16 mouse cellular contexts compared by ENCODE assay signal in genomic region chr14:27070128-27070527, GRCm38 (mm10). TPM values are rescaled to one million over a fixed set of nuclear protein-coding genes. Genes with fewer than 3 reads are reported as not detected.
DNase-seq lines count a peak whose midpoint lies in the region; ATAC-seq and TF ChIP-seq lines count a peak whose summit lies in the region.
"Had no signal": no experiment of that assay in that cellular context is flagged by ENCODE, and none has a peak within 500 bp of the region (broad histone marks: within the 10 kb centered on the region; RNA-seq: fewer than 3 reads in every experiment).

No protein-coding gene starts in this region.

- no peak overlapping the region for H3K4me2 ChIP-seq in heart, embryonic 15.5 days
- H3K4me2 ChIP-seq: forebrain, embryonic 15.5 days had no signal

- peaks cover 63% of the 10 kb centered on the region for H3K4me1 ChIP-seq in heart, embryonic 15.5 days (replicated peaks)
- H3K4me1 ChIP-seq in ES-E14 (ENCODE audit: control insufficient read depth in 2 of 2, insufficient read depth in 2 of 2, low read length in 2 of 2, poor library complexity in 1 of 2), result peaks cover 19 to 45% of the 10 kb centered on the region in 2 experiments
- H3K4me1 ChIP-seq in limb, embryonic 10.5 days, result peaks cover 100% of the 10 kb centered on the region

- H3K27ac ChIP-seq in heart, embryonic 15.5 days, result peak overlapping the region; percentile 18; the same call in 1 of the 2 replicates
- H3K27ac ChIP-seq in ES-E14 (ENCODE audit: insufficient read depth, low read depth, low read length, poor library complexity, severe bottlenecking), result peak overlapping the region; percentile 58
- H3K27ac ChIP-seq in limb, embryonic 10.5 days, result peak overlapping the region; percentile 94
- H3K27ac ChIP-seq: forebrain, embryonic 15.5 days; liver, embryonic 14.5 days; neural tube, embryonic 15.5 days had no signal

- ATAC-seq in heart, embryonic 15.5 days (replicated peaks; ENCODE audit: insufficient number of reproducible peaks, insufficient read depth, low FRiP score, low read depth), result no peak
- ATAC-seq: forebrain, embryonic 15.5 days had no signal

- H3K9ac ChIP-seq in heart, embryonic 15.5 days, result no peak overlapping the region
- H3K9ac ChIP-seq in ES-E14 (ENCODE audit: insufficient read depth, low read depth, low read length, poor library complexity, severe bottlenecking), result no peak overlapping the region; the same call in 1 of the 2 replicates
- H3K9ac ChIP-seq: forebrain, embryonic 15.5 days; liver, embryonic 14.5 days; neural tube, embryonic 15.5 days had no signal

- no peak overlapping the region for H3K4me3 ChIP-seq in heart, embryonic 15.5 days
- no peak overlapping the region for H3K4me3 ChIP-seq in ES-E14 (ENCODE audit: insufficient read depth in 1 of 2, low read depth in 1 of 2, low read length in 2 of 2, poor library complexity in 1 of 2, severe bottlenecking in 1 of 2)
- peak overlapping the region; percentile 29 for H3K4me3 ChIP-seq in limb, embryonic 10.5 days
- H3K4me3 ChIP-seq: forebrain, embryonic 15.5 days; neural tube, embryonic 15.5 days had no signal

- in situ Hi-C loops in ES-E14 (cut with MboI; ENCODE audit: low sequenced_read_pairs in 2 of 2, unreplicated experiment in 2 of 2), result no loop called here

- no peaks in the 10 kb centered on the region for H3K27me3 ChIP-seq in heart, embryonic 15.5 days
- no peaks in the 10 kb centered on the region for H3K27me3 ChIP-seq in limb, embryonic 10.5 days (ENCODE audit: low read depth, poor library complexity, severe bottlenecking)
- H3K27me3 ChIP-seq: CH12.LX; forebrain, embryonic 15.5 days; neural tube, embryonic 15.5 days had no signal

- no peaks in the 10 kb centered on the region for H3K9me3 ChIP-seq in heart, embryonic 15.5 days (replicated peaks)
- no peaks in the 10 kb centered on the region for H3K9me3 ChIP-seq in ES-E14 (ENCODE audit: control insufficient read depth, insufficient read depth, low read depth, low read length)
- no peaks in the 10 kb centered on the region for H3K9me3 ChIP-seq in limb, embryonic 10.5 days (replicated peaks)
- H3K9me3 ChIP-seq: forebrain, embryonic 15.5 days; neural tube, embryonic 15.5 days had no signal

- 47% methylated on average over 3 of the region's 3 CpGs for WGBS in heart, embryonic 15.5 days
- 11% methylated on average over 3 of the region's 3 CpGs for WGBS in limb, embryonic 10.5 days

- intact Hi-C loops in heart, postnatal 36 days (cut with DNase I), result loop anchor here (5.0 kb wide), 1 partner anchor 33 kb away; the partner anchor contains the start of gene Il17rd

- no peak for DNase-seq in heart, postnatal 36 days
- DNase-seq in 3134 (ENCODE audit: extremely low read depth, insufficient read length, low spot score) (peak; percentile 28), ES-E14 (ENCODE audit: low read depth, low spot score) (no peak)
- no peak for DNase-seq in limb, embryonic 10.5 days (ENCODE audit: low spot score)
- DNase-seq in layer of hippocampus, postnatal 36 days, result no peak
- no peak for DNase-seq in retina, postnatal 1 day
- DNase-seq in left cerebral cortex, adult 18-20 months (ENCODE audit: low spot score in 2 of 2), result no peak
- DNase-seq: cerebellum, adult 2 months; gastrocnemius, postnatal 14 days; lung, postnatal 4 days; right cerebral cortex, postnatal 4 days had no signal

- no peaks in the 10 kb centered on the region for H3K36me3 ChIP-seq in heart, embryonic 15.5 days
- H3K36me3 ChIP-seq in ES-E14 (ENCODE audit: control insufficient read depth, insufficient read depth, low read length, poor library complexity, severe bottlenecking), result no peaks in the 10 kb centered on the region; the same call in 1 of the 2 replicates
- peaks cover 6% of the 10 kb centered on the region; the same call in 1 of the 2 replicates for H3K36me3 ChIP-seq in limb, embryonic 10.5 days
- H3K36me3 ChIP-seq: forebrain, embryonic 15.5 days; neural tube, embryonic 15.5 days had no signal

TF ChIP-seq in ES-E14, 5 proteins besides CTCF, POLR2A, EP300 and RAD21:
- TF ChIP-seq HCFC1 (IDR thresholded peaks at IDR 0.05; ENCODE audit: borderline replicate concordance, insufficient read depth, low read length) (no peak), MAFK (IDR thresholded peaks at IDR 0.05; ENCODE audit: insufficient read depth, low read depth, low read length) (no peak), ZC3H11A (IDR thresholded peaks at IDR 0.05; ENCODE audit: borderline replicate concordance, low read depth, low read length) (no peak), ZNF384 (IDR thresholded peaks at IDR 0.05; ENCODE audit: low read depth, low read length) (no peak), CHD2 (IDR thresholded peaks at IDR 0.05; ENCODE audit: low read depth, low read length) (no peak)

RNA-seq across cellular contexts. Expression of gene Il17rd, which starts 31.4 kb away (rescaled TPM):
- polyA plus RNA-seq in heart, embryonic 15.5 days (2015; fragmentation: Nextera tagmentation; extraction: Ambion mirVana), result 1.1 and 1.2 TPM in 2 replicates
- 1 to 10 TPM; 4.8 to 5.1 TPM for total RNA-seq in heart, postnatal 36 days (2021)
- 28.2 and 43.6 TPM in 2 replicates for total RNA-seq in ES-E14 (2012; rRNA removed)
- 17.4 and 18.2 TPM in 2 replicates for polyA plus RNA-seq in limb, embryonic 10.5 days (2016; fragmentation: Nextera tagmentation; extraction: Ambion mirVana)
- 1 to 10 TPM; 3.3 to 3.7 TPM for total RNA-seq in layer of hippocampus, postnatal 36 days (2021)
- 1 to 10 TPM; 2.1 to 2.6 TPM for total RNA-seq in left cerebral cortex, adult 18-20 months (2021)

RNA-seq across cellular contexts. Expression of gene Arhgef3, which starts 44.6 kb away (rescaled TPM):
- 14.7 and 15.4 TPM in 2 replicates for polyA plus RNA-seq in heart, embryonic 15.5 days (2015; fragmentation: Nextera tagmentation; extraction: Ambion mirVana)
- total RNA-seq in heart, postnatal 36 days (2021), result 10 to 100 TPM; 27.5 to 37.7 TPM
- total RNA-seq in ES-E14 (2012; rRNA removed), result 7.5 and 7.6 TPM in 2 replicates
- polyA plus RNA-seq in limb, embryonic 10.5 days (2016; fragmentation: Nextera tagmentation; extraction: Ambion mirVana), result 4.4 and 8.4 TPM in 2 replicates
- 10 to 100 TPM; 76.8 to 85.8 TPM for total RNA-seq in layer of hippocampus, postnatal 36 days (2021)
- total RNA-seq in left cerebral cortex, adult 18-20 months (2021), result 10 to 100 TPM; 67.4 to 85.3 TPM

Comparison
In these comparisons a context has a peak if more than half of its experiments do, and no peak if none do; other contexts are left out.
1. H3K27ac ChIP-seq: peak in every context shown above with its lines; median percentile 94 in limb, embryonic 10.5 days; 58 in ES-E14; 18 in heart, embryonic 15.5 days.